Mouse (Mus musculus) ES-Bruce4 (cell line): ENCODE measurements around the gene Grifin.

Source experiments
- CTCF ChIP-seq: IDR thresholded peaks from one replicate; pipeline ENCODE4 v1.8.1; 2011; ENCODE audit warnings: low read depth, low read length
- POLR2A ChIP-seq: IDR thresholded peaks from one replicate; pipeline ENCODE4 v1.8.1; 2011; ENCODE audit warnings: low read length; ENCODE audit not compliant: insufficient read depth

DNA sequence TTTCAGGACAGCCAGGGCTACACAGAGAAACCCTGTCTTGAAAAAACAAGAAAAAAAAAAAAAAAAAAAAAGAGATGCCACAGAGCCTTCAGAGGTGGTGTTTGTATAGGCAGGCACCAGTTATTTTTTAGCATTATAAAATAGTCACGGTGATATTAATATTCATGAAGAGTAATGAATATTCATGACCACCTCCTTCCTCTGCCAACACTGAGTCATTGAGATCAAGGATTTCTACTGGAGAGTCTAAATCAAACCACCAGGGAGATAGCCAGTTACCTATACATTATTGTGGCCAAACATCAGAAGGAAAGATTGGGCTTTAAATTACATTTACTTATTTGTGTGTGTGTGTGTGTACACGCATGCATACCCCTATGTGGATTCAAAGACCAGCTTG lies 38.1 kb downstream of the Grifin start:
- no peak for TF ChIP-seq CTCF
- no peak for TF ChIP-seq POLR2A
